8 mouse cellular contexts compared by ENCODE assay signal in the genomic region with DNA sequence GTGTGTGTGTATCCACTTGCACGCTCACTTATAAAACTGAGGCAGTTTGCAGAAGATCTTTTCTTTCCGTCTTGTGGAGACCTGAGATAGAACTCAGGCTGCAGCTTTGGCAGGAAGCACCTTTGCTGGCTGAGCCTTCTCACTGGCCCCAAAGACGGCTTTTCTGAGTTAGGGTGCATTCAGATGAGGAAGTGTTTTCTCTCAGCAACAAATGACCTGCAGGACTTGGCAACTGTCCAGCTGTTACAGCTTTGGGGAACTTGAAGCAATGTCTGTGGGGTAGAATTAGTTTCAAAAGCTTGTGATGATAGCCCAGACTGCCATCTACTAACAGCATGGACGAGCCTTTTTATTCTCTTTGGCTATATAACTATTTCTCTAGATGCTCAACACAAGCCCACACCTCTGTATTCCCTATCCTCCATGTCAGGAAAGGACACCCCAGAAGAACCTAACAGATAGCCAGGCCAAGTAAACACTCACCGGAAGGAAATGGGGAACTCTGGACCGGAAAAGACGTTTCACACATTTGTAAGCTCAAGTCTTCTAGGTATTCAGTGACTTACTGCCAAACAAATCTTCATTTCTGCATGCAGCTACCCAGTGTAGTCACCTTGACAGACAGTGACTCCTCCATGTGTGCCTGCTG.
A peak's percentile ranks its signal among the peaks of the same experiment; 100 is the strongest.
DNase-seq lines count a peak whose midpoint lies in the region; ATAC-seq and TF ChIP-seq lines count a peak whose summit lies in the region.

No protein-coding gene starts in this region.

- H3K4me3 ChIP-seq in MEL (ENCODE audit: control insufficient read depth in 1 of 2, insufficient read depth in 1 of 2, low read depth in 2 of 2, low read length in 2 of 2), result peak overlapping the region; percentile 28 to 30; a peak in 2 of 4 replicates
- no peak overlapping the region for H3K4me3 ChIP-seq in hindbrain, embryonic 10.5 days

- DNase-seq in heart, adult 18-20 months, result peak; percentile 69 to 80
- no peak for DNase-seq in heart, postnatal 25 days (ENCODE audit: low spot score)
- peak; percentile 96 for DNase-seq in MEL (ENCODE audit: low read depth, low spot score)
- DNase-seq in cerebellum, postnatal 25 days, result peak; percentile 29 to 47
- peak; percentile 55 to 57 for DNase-seq in kidney, postnatal 25 days
- DNase-seq in thymus, postnatal 4 days, result peak; percentile 43
- no peak for DNase-seq in hindbrain, embryonic 10.5 days (ENCODE audit: low spot score)

- ATAC-seq in megakaryocyte, adult 5-6 weeks (ENCODE audit: poor library complexity, severe bottlenecking), result peak; percentile 77

- H3K9ac ChIP-seq in MEL (ENCODE audit: control insufficient read depth, low read depth, low read length, poor library complexity, severe bottlenecking), result peak overlapping the region; percentile 28

- intact Hi-C loops in heart, postnatal 25 days (cut with DNase I), result loop anchor here (10.0 kb wide), 1 partner anchor 598 kb away; a partner anchor contains a TSS

- H3K27ac ChIP-seq in MEL (ENCODE audit: control insufficient read depth, low read depth, low read length), result peak overlapping the region; percentile 57
- H3K27ac ChIP-seq in hindbrain, embryonic 10.5 days, result no peak overlapping the region

- no peak for TF ChIP-seq POLR2A in MEL (IDR thresholded peaks at IDR 0.05; ENCODE audit: control insufficient read depth in 1 of 2, insufficient read depth in 1 of 2, low read depth in 1 of 2, low read length in 2 of 2, poor library complexity in 1 of 2)

- peaks cover 0 to 13% of the 10 kb centered on the region in 2 experiments; a peak in 3 of 4 replicates for H3K4me1 ChIP-seq in MEL (ENCODE audit: control insufficient read depth in 1 of 2, insufficient read depth in 2 of 2, low read length in 2 of 2)
- H3K4me1 ChIP-seq in hindbrain, embryonic 10.5 days (replicated peaks), result peaks cover 1% of the 10 kb centered on the region

- no peaks in the 10 kb centered on the region for H3K79me2 ChIP-seq in MEL (ENCODE audit: control insufficient read depth, insufficient read depth, low read length, poor library complexity)

- TF ChIP-seq EP300 in MEL (IDR thresholded peaks at IDR 0.05; ENCODE audit: low read depth in 1 of 2, low read length in 2 of 2), result peak; percentile 59 to 76

- H3K36me3 ChIP-seq in MEL (ENCODE audit: control insufficient read depth in 1 of 2, insufficient read depth in 2 of 2, low read length in 2 of 2), result peaks cover 0 to 12% of the 10 kb centered on the region in 2 experiments; a peak in 2 of 4 replicates
- no peaks in the 10 kb centered on the region for H3K36me3 ChIP-seq in hindbrain, embryonic 10.5 days

- H3K9me3 ChIP-seq in MEL (replicated peaks; ENCODE audit: insufficient read depth, low read length), result no peaks in the 10 kb centered on the region
- no peaks in the 10 kb centered on the region for H3K9me3 ChIP-seq in hindbrain, embryonic 10.5 days

- no peak for TF ChIP-seq CTCF in MEL (IDR thresholded peaks at IDR 0.05 in 2 of 3, conservative IDR thresholded peaks at IDR 0.05 in 1 of 3; ENCODE audit: control insufficient read depth in 1 of 3, insufficient read depth in 1 of 3, low read depth in 2 of 3, low read length in 3 of 3, poor library complexity in 1 of 3, severe bottlenecking in 1 of 3)

- WGBS in hindbrain, embryonic 10.5 days, result 83% methylated on average over 7 of the region's 7 CpGs

- TF ChIP-seq RAD21 in MEL (IDR thresholded peaks at IDR 0.05; ENCODE audit: low read depth, low read length), result no peak

- H3K27me3 ChIP-seq in MEL (ENCODE audit: control insufficient read depth in 1 of 2, insufficient read depth in 2 of 2, low read length in 2 of 2), result 0 out of 4 replicates have a peak, but pooled peaks cover 0 to 1% of the 10 kb centered on the region in 2 experiments
- H3K27me3 ChIP-seq in hindbrain, embryonic 10.5 days (ENCODE audit: insufficient read depth, poor library complexity, severe bottlenecking), result no peaks in the 10 kb centered on the region

TF ChIP-seq in MEL, 35 proteins besides CTCF, POLR2A, EP300 and RAD21:
- TF ChIP-seq KAT2A (conservative IDR thresholded peaks at IDR 0.05; ENCODE audit: low read depth, low read length), result no peak
- TF ChIP-seq CHD2 (IDR thresholded peaks at IDR 0.05; ENCODE audit: low read length), result peak; percentile 10; the same call in 1 of the 2 replicates
- TF ChIP-seq HCFC1 (IDR thresholded peaks at IDR 0.05; ENCODE audit: low read depth, low read length), result 0 out of 2 replicates have a peak, but pooled peaks have one; percentile 41
- peak; percentile 57 for TF ChIP-seq TAL1 (IDR thresholded peaks at IDR 0.05; ENCODE audit: low read length)
- peak; percentile 51; the same call in 1 of the 2 replicates for TF ChIP-seq ELF1 (IDR thresholded peaks at IDR 0.05; ENCODE audit: low read depth, low read length)
- 0 out of 2 replicates have a peak, but pooled peaks have one; percentile 63 for TF ChIP-seq MYC (IDR thresholded peaks at IDR 0.05; ENCODE audit: low read depth, low read length)
- no peak for TF ChIP-seq GABPA (IDR thresholded peaks at IDR 0.05; ENCODE audit: low read depth, low read length)
- no peak for TF ChIP-seq NELFE (IDR thresholded peaks at IDR 0.05; ENCODE audit: low read depth, low read length)
- peak; percentile 70 for TF ChIP-seq ETS1 (IDR thresholded peaks at IDR 0.05; ENCODE audit: low read depth, low read length)
- peak; percentile 48; the same call in 1 of the 2 replicates for TF ChIP-seq TCF12 (IDR thresholded peaks at IDR 0.05; ENCODE audit: low read depth, low read length)
- no peak; the same call in 1 of the 2 replicates for TF ChIP-seq ZNF384 (IDR thresholded peaks at IDR 0.05; ENCODE audit: low read depth, low read length)
TF ChIP-seq in MEL: peak in this region for 7.

Comparison
In these comparisons a context has a peak if more than half of its experiments do, and no peak if none do; other contexts are left out.
1. DNase-seq: peak in heart, adult 18-20 months (2 of 2), MEL (single experiment), cerebellum, postnatal 25 days (2 of 2), kidney, postnatal 25 days (2 of 2) and thymus, postnatal 4 days (single experiment); none in heart, postnatal 25 days (single experiment) and hindbrain, embryonic 10.5 days (single experiment).